Comparison of ENCODE assay signal across 11 mouse cellular contexts in genomic region chr11:86579731-86580318, GRCm38 (mm10). TPM values are rescaled to one million over a fixed set of nuclear protein-coding genes. Genes with fewer than 3 reads are reported as not detected.
DNase-seq lines count a peak whose midpoint lies in the region; ATAC-seq and TF ChIP-seq lines count a peak whose summit lies in the region.
"Had no signal": no experiment of that assay in that cellular context is flagged by ENCODE, and none has a peak within 500 bp of the region (broad histone marks: within the 10 kb centered on the region; RNA-seq: fewer than 3 reads in every experiment).

No protein-coding gene starts in this region.

- 74% methylated on average over 10 of the region's 10 CpGs for WGBS in intestine, embryonic 14.5 days
- WGBS in liver, embryonic 13.5 days (ENCODE audit: insufficient replicate concordance): 75% methylated on average over 10 of the region's 10 CpGs
- WGBS in forebrain, embryonic 13.5 days: 71% methylated on average over 10 of the region's 10 CpGs
- WGBS in heart, embryonic 11.5 days (ENCODE audit: insufficient replicate concordance): 81% methylated on average over 10 of the region's 10 CpGs

- H3K4me3 ChIP-seq in layer of hippocampus, adult 2 months: no peak overlapping the region
- H3K4me3 ChIP-seq in E14TG2a.4 (replicated peaks; ENCODE audit: low read length): peak overlapping the region; percentile 64
- no peak overlapping the region for H3K4me3 ChIP-seq in intestine, embryonic 14.5 days (ENCODE audit: low read depth, low read length)
- H3K4me3 ChIP-seq in liver, embryonic 13.5 days (replicated peaks): no peak overlapping the region
- no peak overlapping the region for H3K4me3 ChIP-seq in forebrain, embryonic 13.5 days
- no peak overlapping the region for H3K4me3 ChIP-seq in heart, embryonic 11.5 days (ENCODE audit: low read depth, low read length)
- H3K4me3 ChIP-seq: midbrain, embryonic 12.5 days had no signal

- peak overlapping the region; percentile 80 for H3K27ac ChIP-seq in layer of hippocampus, adult 2 months
- H3K27ac ChIP-seq in intestine, embryonic 14.5 days (ENCODE audit: low read depth): peak overlapping the region; percentile 78
- H3K27ac ChIP-seq in liver, embryonic 13.5 days: peak overlapping the region; percentile 70
- H3K27ac ChIP-seq in forebrain, embryonic 13.5 days: no peak overlapping the region
- H3K27ac ChIP-seq in heart, embryonic 11.5 days (ENCODE audit: low read depth, low read length): no peak overlapping the region
- H3K27ac ChIP-seq: midbrain, embryonic 12.5 days had no signal

- no peaks in the 10 kb centered on the region for H3K27me3 ChIP-seq in E14TG2a.4 (ENCODE audit: insufficient read depth, low read length)
- no peaks in the 10 kb centered on the region for H3K27me3 ChIP-seq in intestine, embryonic 14.5 days (replicated peaks; ENCODE audit: control insufficient read depth, insufficient read depth, low read length)
- H3K27me3 ChIP-seq in liver, embryonic 13.5 days: no peaks in the 10 kb centered on the region
- H3K27me3 ChIP-seq in forebrain, embryonic 13.5 days: no peaks in the 10 kb centered on the region
- no peaks in the 10 kb centered on the region for H3K27me3 ChIP-seq in heart, embryonic 11.5 days (ENCODE audit: control insufficient read depth, insufficient read depth, low read length)
- H3K27me3 ChIP-seq: midbrain, embryonic 12.5 days had no signal

- no peak for ATAC-seq in intestine, embryonic 14.5 days (replicated peaks; ENCODE audit: low FRiP score, low TSS enrichment, low read depth)
- ATAC-seq in liver, embryonic 13.5 days (ENCODE audit: low read depth): no peak
- no peak for ATAC-seq in forebrain, embryonic 13.5 days
- no peak for ATAC-seq in heart, embryonic 11.5 days (replicated peaks; ENCODE audit: insufficient number of reproducible peaks, low FRiP score, low TSS enrichment)

- no peaks in the 10 kb centered on the region for H3K9me3 ChIP-seq in E14TG2a.4 (ENCODE audit: low read length)
- H3K9me3 ChIP-seq in intestine, embryonic 14.5 days (ENCODE audit: control insufficient read depth, low read length): no peaks in the 10 kb centered on the region
- H3K9me3 ChIP-seq in liver, embryonic 13.5 days (replicated peaks): no peaks in the 10 kb centered on the region
- H3K9me3 ChIP-seq in forebrain, embryonic 13.5 days (replicated peaks): no peaks in the 10 kb centered on the region
- H3K9me3 ChIP-seq in heart, embryonic 11.5 days (replicated peaks; ENCODE audit: control insufficient read depth, low read length): no peaks in the 10 kb centered on the region
- H3K9me3 ChIP-seq: midbrain, embryonic 12.5 days had no signal

- 0 out of 2 replicates have a peak overlapping the region, but pooled peaks have one; percentile 2 for H3K4me2 ChIP-seq in intestine, embryonic 14.5 days (ENCODE audit: low read length)
- no peak overlapping the region for H3K4me2 ChIP-seq in liver, embryonic 13.5 days
- no peak overlapping the region for H3K4me2 ChIP-seq in forebrain, embryonic 13.5 days
- H3K4me2 ChIP-seq in heart, embryonic 11.5 days: no peak overlapping the region
- H3K4me2 ChIP-seq: midbrain, embryonic 12.5 days had no signal

- H3K36me3 ChIP-seq in E14TG2a.4 (ENCODE audit: insufficient read depth, low read length): peaks cover 6% of the 10 kb centered on the region; the same call in 1 of the 2 replicates
- peaks cover 5% of the 10 kb centered on the region for H3K36me3 ChIP-seq in intestine, embryonic 14.5 days (ENCODE audit: control insufficient read depth, insufficient read depth, low read length)
- 0 out of 2 replicates have a peak, but pooled peaks cover 6% of the 10 kb centered on the region for H3K36me3 ChIP-seq in liver, embryonic 13.5 days
- H3K36me3 ChIP-seq in forebrain, embryonic 13.5 days (ENCODE audit: poor library complexity, severe bottlenecking): 0 out of 2 replicates have a peak, but pooled peaks cover 2% of the 10 kb centered on the region
- H3K36me3 ChIP-seq in heart, embryonic 11.5 days (ENCODE audit: control insufficient read depth, insufficient read depth, low read length): no peaks in the 10 kb centered on the region

- H3K9ac ChIP-seq in intestine, embryonic 14.5 days (ENCODE audit: low read length): no peak overlapping the region
- H3K9ac ChIP-seq in liver, embryonic 13.5 days: 0 out of 2 replicates have a peak overlapping the region, but pooled peaks have one; percentile 70
- H3K9ac ChIP-seq in forebrain, embryonic 13.5 days: no peak overlapping the region
- no peak overlapping the region for H3K9ac ChIP-seq in heart, embryonic 11.5 days (ENCODE audit: low read depth, low read length)
- H3K9ac ChIP-seq: midbrain, embryonic 12.5 days had no signal

- TF ChIP-seq CTCF in layer of hippocampus, adult 2 months (conservative IDR thresholded peaks at IDR 0.05): no peak
- TF ChIP-seq CTCF in E14TG2a.4 (conservative IDR thresholded peaks at IDR 0.05; ENCODE audit: low read length): no peak

- peaks cover 84% of the 10 kb centered on the region for H3K4me1 ChIP-seq in E14TG2a.4 (replicated peaks; ENCODE audit: low read depth, low read length)
- H3K4me1 ChIP-seq in intestine, embryonic 14.5 days (replicated peaks; ENCODE audit: control insufficient read depth, insufficient read depth, low read length): peaks cover 16% of the 10 kb centered on the region
- peaks cover 91% of the 10 kb centered on the region for H3K4me1 ChIP-seq in liver, embryonic 13.5 days (replicated peaks)
- peaks cover 7% of the 10 kb centered on the region; the same call in 1 of the 2 replicates for H3K4me1 ChIP-seq in forebrain, embryonic 13.5 days
- H3K4me1 ChIP-seq in heart, embryonic 11.5 days (ENCODE audit: control insufficient read depth, insufficient read depth, low read length): peaks cover 34% of the 10 kb centered on the region
- H3K4me1 ChIP-seq: midbrain, embryonic 12.5 days had no signal

- no peak for DNase-seq in layer of hippocampus, adult 2 months (ENCODE audit: low spot score in 2 of 2)
- no peak for DNase-seq in layer of hippocampus, adult 11-12 months (ENCODE audit: low spot score)
- DNase-seq in intestine, embryonic 14.5 days (ENCODE audit: low spot score): no peak
- DNase-seq in liver, embryonic 13.5 days: no peak
- DNase-seq in urinary bladder, postnatal 4 days (ENCODE audit: low spot score in 2 of 2): no peak
- DNase-seq: adrenal gland, adult 8-10 months; cerebellum, postnatal 14 days had no signal

RNA-seq across cellular contexts. Expression of gene Tubd1, which starts 35.0 kb away (rescaled TPM):
- 1 to 10 TPM; 6.0 to 8.2 TPM for total RNA-seq in layer of hippocampus, adult 2 months (2021)
- 9.9 and 10.6 TPM in 2 replicates for polyA plus RNA-seq in intestine, embryonic 14.5 days (2014; fragmentation: Nextera tagmentation; extraction: Ambion mirVana)
- polyA plus RNA-seq in liver, embryonic 13.5 days (2015; fragmentation: Nextera tagmentation; extraction: Ambion mirVana): 13.2 and 13.6 TPM in 2 replicates
- polyA plus RNA-seq in forebrain, embryonic 13.5 days (2015; fragmentation: Nextera tagmentation; extraction: Ambion mirVana): 9.9 and 10.7 TPM in 2 replicates
- polyA plus RNA-seq in heart, embryonic 11.5 days (2014; fragmentation: Nextera tagmentation; extraction: Ambion mirVana): 10.6 and 12.2 TPM in 2 replicates

RNA-seq across cellular contexts. Expression of gene Rps6kb1, which starts 35.2 kb away (rescaled TPM):
- 10 to 100 TPM; 43.8 to 44.2 TPM for total RNA-seq in layer of hippocampus, adult 2 months (2021)
- 50.7 and 58.0 TPM in 2 replicates for polyA plus RNA-seq in intestine, embryonic 14.5 days (2014; fragmentation: Nextera tagmentation; extraction: Ambion mirVana)
- polyA plus RNA-seq in liver, embryonic 13.5 days (2015; fragmentation: Nextera tagmentation; extraction: Ambion mirVana): 30.5 and 34.4 TPM in 2 replicates
- 62.6 and 63.9 TPM in 2 replicates for polyA plus RNA-seq in forebrain, embryonic 13.5 days (2015; fragmentation: Nextera tagmentation; extraction: Ambion mirVana)
- polyA plus RNA-seq in heart, embryonic 11.5 days (2014; fragmentation: Nextera tagmentation; extraction: Ambion mirVana): 43.4 and 50.0 TPM in 2 replicates

Comparison
In these comparisons a context has a peak if more than half of its experiments do, and no peak if none do; other contexts are left out.
1. H3K27ac ChIP-seq: peak in layer of hippocampus, adult 2 months (single experiment), intestine, embryonic 14.5 days (single experiment) and liver, embryonic 13.5 days (single experiment); none in forebrain, embryonic 13.5 days (single experiment) and heart, embryonic 11.5 days (single experiment).